Mouse (Mus musculus) kidney, adult 9 months (tissue): ENCODE data around the gene Jazf1.

ENCODE experiments used
- DNase-seq: peaks from one replicate; pipeline ENCODE4 v3.0.0; 2022

Jazf1 gene

GRCm38 (mm10) chr6:52792455-52792854 lies 276.0 kb downstream of the Jazf1 start:
- DNase-seq: no peak

GRCm38 (mm10) chr6:52790781-52791180 lies 277.6 kb downstream of the Jazf1 start:
- no peak for DNase-seq

GRCm38 (mm10) chr6:52790316-52790715 lies 278.1 kb downstream of the Jazf1 start:
- no peak for DNase-seq

GRCm38 (mm10) chr6:52779546-52779945 lies 288.9 kb downstream of the Jazf1 start:
- no peak for DNase-seq

- DNase-seq: no peak
These were observed 289.9 kb downstream of the Jazf1 start for GRCm38 (mm10) chr6:52778523-52778922.

- DNase-seq: no peak
These were observed 291.4 kb downstream of the Jazf1 start for GRCm38 (mm10) chr6:52777034-52777433.

- DNase-seq: no peak
These were observed 292.5 kb downstream of the Jazf1 start for GRCm38 (mm10) chr6:52775956-52776355.

GRCm38 (mm10) chr6:52775350-52775749 lies 293.1 kb downstream of the Jazf1 start:
- no peak for DNase-seq

GRCm38 (mm10) chr6:52773132-52773531 lies 295.3 kb downstream of the Jazf1 start:
- DNase-seq: no peak

GRCm38 (mm10) chr6:52770789-52771188 lies 297.6 kb downstream of the Jazf1 start:
- no peak for DNase-seq

- no peak for DNase-seq
These were observed 303.2 kb downstream of the Jazf1 start for GRCm38 (mm10) chr6:52765206-52765605.

GRCm38 (mm10) chr6:52752832-52753231 lies 315.6 kb downstream of the Jazf1 start:
- no peak for DNase-seq

- DNase-seq: no peak
These were observed 333.8 kb downstream of the Jazf1 start for GRCm38 (mm10) chr6:52734630-52735029.

GRCm38 (mm10) chr6:52730338-52730737 lies 338.1 kb downstream of the Jazf1 start:
- DNase-seq: no peak

- peak; percentile 78 for DNase-seq
These were observed 343.5 kb downstream of the Jazf1 start for GRCm38 (mm10) chr6:52724805-52725439.
